Mouse (Mus musculus) ES-E14 (cell line): Measurements from ENCODE around the gene Olfr1474. TPM values are rescaled to one million over a fixed set of nuclear protein-coding genes. Genes with fewer than 3 reads are reported as not detected.
"Not testable (repeated sequence)": the region's sequence is repeated elsewhere in the genome, so short reads cannot be mapped to it uniquely, and the experiment has no call there.

ENCODE experiments used
- DNase-seq: peaks from one replicate; pipeline ENCODE4 v3.0.0-alpha.2; 2013; ENCODE audit warnings: low read depth, low spot score
- H3K27ac ChIP-seq: 2 replicates; pipeline ENCODE4 v1.5.1; 2012; ENCODE audit warnings: low read depth, mild to moderate bottlenecking, low read length, moderate library complexity, mixed read lengths; ENCODE audit not compliant: poor library complexity, insufficient read depth, severe bottlenecking
- H3K36me3 ChIP-seq: 2 replicates; pipeline ENCODE4 v1.6.1; 2012; ENCODE audit warnings: mild to moderate bottlenecking, low read length, moderate library complexity, mixed read lengths; ENCODE audit not compliant: control insufficient read depth, poor library complexity, insufficient read depth, severe bottlenecking
- H3K4me1 ChIP-seq, 2 experiments: fragments of 150-350 bp in 1 of 2; sonication (generic) in 1 of 2; 2 replicates each; pipeline ENCODE4 v1.6.1; 2012; ENCODE audit warnings: low read length in 2 of 2, mild to moderate bottlenecking in 1 of 2, mixed read lengths in 1 of 2; ENCODE audit not compliant: control insufficient read depth in 2 of 2, insufficient read depth in 2 of 2, poor library complexity in 1 of 2
- H3K4me3 ChIP-seq, 2 experiments: fragments of 150-350 bp in 1 of 2; sonication (generic) in 1 of 2; 2 replicates each; pipeline ENCODE4 v1.5.1; 2012; ENCODE audit warnings: low read length in 2 of 2, low read depth in 1 of 2, mild to moderate bottlenecking in 1 of 2, mixed read lengths in 1 of 2; ENCODE audit not compliant: insufficient read depth in 1 of 2, poor library complexity in 1 of 2, severe bottlenecking in 1 of 2
- H3K9ac ChIP-seq: 2 replicates; pipeline ENCODE4 v1.6.1; 2012; ENCODE audit warnings: low read depth, mild to moderate bottlenecking, low read length, mixed read lengths; ENCODE audit not compliant: poor library complexity, insufficient read depth, severe bottlenecking
- H3K9me3 ChIP-seq: fragments of 150-350 bp; sonication (generic); 2 replicates; pipeline ENCODE4 v1.6.1; 2012; ENCODE audit warnings: low read depth, mild to moderate bottlenecking, low read length; ENCODE audit not compliant: control insufficient read depth, insufficient read depth
- CHD2 ChIP-seq: IDR thresholded peaks from 2 replicates; pipeline ENCODE4 v1.6.1; 2014; ENCODE audit warnings: mild to moderate bottlenecking, low read depth, low read length, inconsistent platforms
- HCFC1 ChIP-seq: IDR thresholded peaks from 2 replicates; pipeline ENCODE4 v1.6.1; 2012; ENCODE audit warnings: low read length, inconsistent platforms, borderline replicate concordance; ENCODE audit not compliant: insufficient read depth
- MAFK ChIP-seq: IDR thresholded peaks from 2 replicates; pipeline ENCODE4 v1.6.1; 2014; ENCODE audit warnings: mild to moderate bottlenecking, low read depth, low read length, inconsistent platforms; ENCODE audit not compliant: insufficient read depth
- ZC3H11A ChIP-seq: IDR thresholded peaks from 2 replicates; pipeline ENCODE4 v1.6.1; 2012; ENCODE audit warnings: low read depth, mild to moderate bottlenecking, inconsistent platforms, low read length, borderline replicate concordance
- ZNF384 ChIP-seq: IDR thresholded peaks from 2 replicates; pipeline ENCODE4 v1.6.1; 2012; ENCODE audit warnings: low read depth, low read length, inconsistent platforms
- in situ Hi-C, 2 experiments: fragments of 600-800 bp; cut with MboI; formaldehyde crosslinking; loops; one replicate each; pipeline ENCODE4 v1.15.1; 2025; ENCODE audit warnings: low sequenced_read_pairs in 2 of 2, inconsistent platforms in 1 of 2; ENCODE audit not compliant: unreplicated experiment in 2 of 2
- total RNA-seq: library from RNA; depleted of rRNA; stranded (reverse); fragments of 300-350 nt; gene quantifications from 2 replicates; pipeline ENCODE4 v1.2.3, GENCODE M21; 2012; rRNA removed

Gene Olfr1474
- not detected in 2 replicates for total RNA-seq

DNA sequence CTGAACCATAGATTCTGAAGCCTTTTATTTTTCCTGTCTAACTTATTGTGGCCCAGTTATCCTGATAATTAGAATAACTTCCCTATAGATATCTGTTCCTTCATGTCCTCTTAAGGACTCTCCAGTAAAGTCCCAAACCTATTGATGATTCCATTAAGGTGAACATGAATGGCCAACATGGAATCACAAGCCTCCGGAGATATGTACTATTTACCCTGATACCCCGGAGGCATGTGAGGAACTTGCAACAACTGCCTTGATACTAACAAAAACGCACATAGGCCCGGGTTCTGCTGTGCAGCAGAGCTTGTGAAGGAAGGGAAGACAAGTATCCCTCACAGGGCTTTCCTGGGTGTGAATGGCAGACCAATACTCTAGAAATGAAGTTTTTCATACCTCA lies at the start of gene Olfr1474:
Olfr1474 (plus strand) TSS at position 301 of the 400 bp plus-strand sequence.
- H3K9ac ChIP-seq, H3K27ac ChIP-seq, H3K4me1 ChIP-seq, H3K9me3 ChIP-seq, DNase-seq, in situ Hi-C loops, H3K4me3 ChIP-seq, H3K36me3 ChIP-seq: not testable (repeated sequence)

DNA sequence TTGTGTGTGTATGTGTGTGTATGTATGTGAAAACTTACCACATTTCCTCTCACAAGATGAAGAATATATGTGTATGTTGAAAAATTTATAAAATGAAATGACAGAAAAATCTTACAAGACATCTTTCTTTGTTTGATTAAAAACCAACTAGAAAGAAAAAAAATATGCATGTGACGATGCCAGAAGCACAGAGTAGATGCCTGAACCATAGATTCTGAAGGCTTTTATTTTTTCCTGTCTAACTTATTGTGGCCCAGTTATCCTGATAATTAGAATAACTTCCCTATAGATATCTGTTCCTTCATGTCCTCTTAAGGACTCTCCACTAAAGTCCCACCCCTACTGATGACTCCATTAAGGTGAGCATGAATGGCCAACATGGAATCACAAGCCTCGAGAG lies 26.3 kb upstream of the Olfr1474 start, which contains the start of gene Olfr1471:
Olfr1471 (plus strand) TSS at position 301 of the 400 bp plus-strand sequence.
- H3K4me1 ChIP-seq, H3K9ac ChIP-seq, in situ Hi-C loops, DNase-seq, H3K4me3 ChIP-seq, H3K36me3 ChIP-seq, H3K9me3 ChIP-seq, H3K27ac ChIP-seq: not testable (repeated sequence)

DNA sequence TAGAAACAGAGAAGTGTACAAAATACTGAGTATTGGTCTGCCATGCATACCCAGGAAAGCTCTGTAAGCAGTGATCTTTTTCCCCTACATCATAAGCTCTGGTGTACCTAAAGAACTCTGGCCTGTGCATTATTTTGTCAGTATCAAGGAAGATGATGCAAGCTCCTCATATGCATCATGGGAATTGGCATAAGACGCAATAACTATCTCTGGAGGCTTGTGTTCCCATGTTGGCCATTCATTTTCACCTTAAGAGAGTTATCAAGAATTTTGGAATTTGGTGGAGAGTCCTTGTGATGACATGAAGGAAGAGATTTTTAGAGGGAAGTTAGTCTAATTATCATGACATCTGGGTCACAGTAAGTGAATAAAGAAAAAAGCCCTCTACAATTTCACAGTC lies 13.4 kb upstream of the Olfr1474 start, which contains the start of gene Olfr1472:
Olfr1472 (minus strand) TSS at position 101 of the 400 bp plus-strand sequence.
- no peak within 1 kb of the TSS for H3K4me3 ChIP-seq
- H3K4me1 ChIP-seq: no peaks in the 10 kb centered on the region
- H3K36me3 ChIP-seq: no peaks in the 10 kb centered on the region
- DNase-seq: no peak
- in situ Hi-C loops: no loop called here
- H3K9me3 ChIP-seq: no peaks in the 10 kb centered on the region
- no peak within 1 kb of the TSS for H3K9ac ChIP-seq
- H3K27ac ChIP-seq: no peak within 1 kb of the TSS
- TF ChIP-seq ZC3H11A (no peak), MAFK (no peak)

- Histone ChIP-seq H3K36me3 (no peaks in the 10 kb centered on the region), H3K4me3 (no peak within 1 kb of the TSS), H3K27ac (no peak within 1 kb of the TSS), H3K9ac (no peak within 1 kb of the TSS), H3K4me1 (no peaks in the 10 kb centered on the region), H3K9me3 (no peaks in the 10 kb centered on the region)
- in situ Hi-C loops: no loop called here
- no peak for DNase-seq
- TF ChIP-seq ZNF384 (no peak), ZC3H11A (no peak), CHD2 (no peak)
Observed at GRCm38 (mm10) chr19:13480096-13480495, 10.7 kb downstream of the Olfr1474 start, which contains the start of gene Olfr1475. Olfr1475 (minus strand) TSS chr19:13480196.

- in situ Hi-C loops: no loop called here
- no peak for DNase-seq
- Histone ChIP-seq H3K9me3 (no peaks in the 10 kb centered on the region), H3K9ac (no peak within 1 kb of the TSS), H3K4me3 (no peak within 1 kb of the TSS), H3K27ac (no peak within 1 kb of the TSS), H3K36me3 (no peaks in the 10 kb centered on the region), H3K4me1 (no peaks in the 10 kb centered on the region)
- TF ChIP-seq ZC3H11A (no peak), HCFC1 (no peak), ZNF384 (no peak), CHD2 (no peak), MAFK (no peak)
Observed at GRCm38 (mm10) chr19:13500246-13500645, 30.9 kb downstream of the Olfr1474 start, which contains the start of gene Olfr1477. Olfr1477 (plus strand) TSS chr19:13500546.

Other genes starting within 250 kb of the Olfr1474 start
- gene Olfr1463, start 238.2 kb upstream of the Olfr1474 start, total RNA-seq: not detected in 2 replicates
- not detected in 2 replicates for gene Olfr1465, start 154.0 kb upstream of the Olfr1474 start, total RNA-seq
- gene Olfr1466, start 130.7 kb upstream of the Olfr1474 start, total RNA-seq: not detected in 2 replicates
- gene Olfr1467, start 107.3 kb upstream of the Olfr1474 start, total RNA-seq: not detected in 2 replicates
- gene Olfr1469, start 61.7 kb upstream of the Olfr1474 start, total RNA-seq: not detected in 2 replicates
- not detected in 2 replicates for gene Olfr1471, start 26.2 kb upstream of the Olfr1474 start, total RNA-seq
- not detected in 2 replicates for gene Olfr1472, start 13.5 kb upstream of the Olfr1474 start, total RNA-seq
- not detected in 2 replicates for gene Olfr1475, start 10.6 kb downstream of the Olfr1474 start, total RNA-seq
- not detected in 2 replicates for gene Olfr1477, start 31.0 kb downstream of the Olfr1474 start, total RNA-seq
- not detected in 2 replicates for gene Olfr1480, start 58.3 kb downstream of the Olfr1474 start, total RNA-seq
- gene Olfr1484, start 113.9 kb downstream of the Olfr1474 start, total RNA-seq: not detected in 2 replicates
- not detected in 2 replicates for gene Olfr1487, start 147.8 kb downstream of the Olfr1474 start, total RNA-seq
- gene Olfr1489, start 162.1 kb downstream of the Olfr1474 start, total RNA-seq: not detected in 2 replicates
- not detected in 2 replicates for gene Olfr1490, start 181.5 kb downstream of the Olfr1474 start, total RNA-seq
- not detected in 2 replicates for gene Olfr1491, start 227.7 kb downstream of the Olfr1474 start, total RNA-seq